Comparison of ENCODE assay signal across 8 mouse cellular contexts in the genomic region with DNA sequence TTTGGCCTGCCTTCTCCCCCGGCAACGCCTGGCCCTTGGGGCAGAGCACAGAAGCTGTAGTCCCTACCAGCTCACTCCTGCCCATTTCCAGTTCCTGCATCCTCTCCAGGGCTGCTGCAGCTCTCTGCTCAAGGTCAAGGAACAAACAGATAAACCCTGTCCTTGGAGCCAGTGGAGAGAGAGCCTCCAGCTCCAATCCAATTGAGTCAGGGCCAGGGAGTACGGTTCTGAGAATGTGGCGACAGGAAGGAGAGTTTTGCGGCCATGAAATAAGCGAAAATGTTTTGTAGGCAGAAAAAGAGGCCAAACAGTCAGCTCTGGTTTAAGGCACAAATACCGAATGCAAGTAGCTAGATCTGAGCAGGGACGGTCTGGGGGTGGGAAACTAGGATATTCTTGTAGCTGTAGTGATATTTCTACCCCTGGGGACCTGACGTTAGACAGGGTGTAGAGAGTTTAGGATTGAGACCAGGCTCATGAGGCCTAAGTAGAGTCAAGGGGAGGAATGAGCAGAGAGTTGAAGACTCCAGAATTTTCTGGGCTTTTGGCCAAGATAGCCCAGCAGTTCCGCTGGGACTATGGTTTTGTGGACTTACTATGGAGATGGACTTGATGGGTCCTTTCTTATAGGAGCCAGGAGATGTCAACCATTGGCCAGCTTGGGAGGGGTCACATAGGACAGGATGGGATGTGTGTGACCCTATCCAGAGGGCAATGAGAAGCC.
DNase-seq lines count a peak whose midpoint lies in the region; ATAC-seq and TF ChIP-seq lines count a peak whose summit lies in the region.

No protein-coding gene starts in this region.

- peaks cover 45% of the 10 kb centered on the region for H3K4me1 ChIP-seq in embryonic facial prominence, embryonic 15.5 days
- H3K4me1 ChIP-seq in limb, embryonic 12.5 days (replicated peaks): peaks cover 51% of the 10 kb centered on the region
- peaks cover 12% of the 10 kb centered on the region for H3K4me1 ChIP-seq in midbrain, postnatal 0 days (ENCODE audit: insufficient read depth, low read length)

- peaks cover 1% of the 10 kb centered on the region; the same call in 1 of the 2 replicates for H3K9me3 ChIP-seq in embryonic facial prominence, embryonic 15.5 days (replicated peaks)
- H3K9me3 ChIP-seq in limb, embryonic 12.5 days: 0 out of 2 replicates have a peak, but pooled peaks cover 6% of the 10 kb centered on the region
- H3K9me3 ChIP-seq in midbrain, postnatal 0 days (ENCODE audit: low read length): no peaks in the 10 kb centered on the region

- no peaks in the 10 kb centered on the region for H3K27me3 ChIP-seq in embryonic facial prominence, embryonic 15.5 days
- H3K27me3 ChIP-seq in limb, embryonic 12.5 days: no peaks in the 10 kb centered on the region
- no peaks in the 10 kb centered on the region for H3K27me3 ChIP-seq in midbrain, postnatal 0 days (ENCODE audit: insufficient read depth, low read length)

- no peaks in the 10 kb centered on the region for H3K36me3 ChIP-seq in embryonic facial prominence, embryonic 15.5 days
- H3K36me3 ChIP-seq in limb, embryonic 12.5 days: no peaks in the 10 kb centered on the region
- no peaks in the 10 kb centered on the region for H3K36me3 ChIP-seq in midbrain, postnatal 0 days (ENCODE audit: insufficient read depth, low read length)

- no peak overlapping the region for H3K4me2 ChIP-seq in embryonic facial prominence, embryonic 15.5 days (replicated peaks)
- H3K4me2 ChIP-seq in limb, embryonic 12.5 days: no peak overlapping the region
- H3K4me2 ChIP-seq in midbrain, postnatal 0 days (ENCODE audit: low read depth, low read length, poor library complexity, severe bottlenecking): no peak overlapping the region

- no peak overlapping the region for H3K4me3 ChIP-seq in embryonic facial prominence, embryonic 15.5 days (replicated peaks)
- no peak overlapping the region for H3K4me3 ChIP-seq in limb, embryonic 12.5 days (replicated peaks)
- no peak overlapping the region for H3K4me3 ChIP-seq in midbrain, postnatal 0 days (ENCODE audit: low read depth, low read length)

- no peak overlapping the region for H3K9ac ChIP-seq in embryonic facial prominence, embryonic 15.5 days
- peak overlapping the region; percentile 14; the same call in 1 of the 2 replicates for H3K9ac ChIP-seq in limb, embryonic 12.5 days (replicated peaks)
- H3K9ac ChIP-seq in midbrain, postnatal 0 days (replicated peaks; ENCODE audit: low read length, poor library complexity, severe bottlenecking): peak overlapping the region; percentile 14; the same call in 1 of the 2 replicates

- ATAC-seq in embryonic facial prominence, embryonic 15.5 days (ENCODE audit: insufficient number of reproducible peaks, low FRiP score, low TSS enrichment, low read depth): no peak
- no peak for ATAC-seq in limb, embryonic 12.5 days (ENCODE audit: insufficient number of reproducible peaks, insufficient read depth, low FRiP score, low TSS enrichment, low read depth)
- ATAC-seq in midbrain, postnatal 0 days (ENCODE audit: low FRiP score): no peak

- peak overlapping the region; percentile 84 for H3K27ac ChIP-seq in embryonic facial prominence, embryonic 15.5 days (replicated peaks)
- H3K27ac ChIP-seq in limb, embryonic 12.5 days: peak overlapping the region; percentile 78
- peak overlapping the region; percentile 75 for H3K27ac ChIP-seq in midbrain, postnatal 0 days (ENCODE audit: low read depth, low read length)

- 40% methylated on average over 10 of the region's 10 CpGs for WGBS in embryonic facial prominence, embryonic 15.5 days
- 75% methylated on average over 10 of the region's 10 CpGs for WGBS in limb, embryonic 12.5 days
- WGBS in midbrain, postnatal 0 days: 63% methylated on average over 10 of the region's 10 CpGs

- no peak for TF ChIP-seq CTCF in midbrain, postnatal 0 days (IDR thresholded peaks at IDR 0.05)

- intact Hi-C loops in heart, postnatal 25 days (cut with DNase I): no loop called here

- peak; percentile 81 for DNase-seq in NIH3T3 (ENCODE audit: low read depth)
- peak; percentile 68 for DNase-seq in heart, postnatal 25 days (ENCODE audit: low spot score)
- peak; percentile 63 for DNase-seq in midbrain, postnatal 0 days (ENCODE audit: low spot score)
- no peak for DNase-seq in thymus, postnatal 14 days
- no peak for DNase-seq in spleen, adult 12 weeks (ENCODE audit: low spot score)
- DNase-seq in cerebellum, adult 9-11 months: no peak

Comparison
In these comparisons a context has a peak if more than half of its experiments do, and no peak if none do; other contexts are left out.
1. DNase-seq: peak in NIH3T3 (single experiment), heart, postnatal 25 days (single experiment) and midbrain, postnatal 0 days (single experiment); none in thymus, postnatal 14 days (single experiment), spleen, adult 12 weeks (single experiment) and cerebellum, adult 9-11 months (single experiment).
2. Peak in every context shown above with its lines, with median percentiles within 50 percentile points of each other: H3K27ac ChIP-seq.